Mouse (Mus musculus) testis, adult 2 months (tissue): ENCODE measurements around the gene Mical3.

Source experiments
- CTCF ChIP-seq: fragments of 200-500 bp; IDR thresholded peaks from 2 replicates; pipeline ENCODE4 v1.5.1; 2012; ENCODE audit warnings: low read depth, mild to moderate bottlenecking, inconsistent platforms, low read length, moderate library complexity; ENCODE audit not compliant: control insufficient read depth, insufficient read depth, insufficient replicate concordance
- POLR2A ChIP-seq: fragments of 200-500 bp; IDR thresholded peaks from 2 replicates; pipeline ENCODE4 v1.6.1; 2012; ENCODE audit warnings: low read depth, mild to moderate bottlenecking, inconsistent platforms, low read length, moderate library complexity; ENCODE audit not compliant: control insufficient read depth

GRCm38 (mm10) chr6:121176731-121177098 lies 45.9 kb upstream of the Mical3 start:
- TF ChIP-seq CTCF (no peak), POLR2A (no peak)
